Mouse (Mus musculus): ENCODE measurements around the gene Rab29.
"Not testable (repeated sequence)": the region's sequence is repeated elsewhere in the genome, so short reads cannot be mapped to it uniquely, and the experiment has no call there.

Gene Rab29

DNA sequence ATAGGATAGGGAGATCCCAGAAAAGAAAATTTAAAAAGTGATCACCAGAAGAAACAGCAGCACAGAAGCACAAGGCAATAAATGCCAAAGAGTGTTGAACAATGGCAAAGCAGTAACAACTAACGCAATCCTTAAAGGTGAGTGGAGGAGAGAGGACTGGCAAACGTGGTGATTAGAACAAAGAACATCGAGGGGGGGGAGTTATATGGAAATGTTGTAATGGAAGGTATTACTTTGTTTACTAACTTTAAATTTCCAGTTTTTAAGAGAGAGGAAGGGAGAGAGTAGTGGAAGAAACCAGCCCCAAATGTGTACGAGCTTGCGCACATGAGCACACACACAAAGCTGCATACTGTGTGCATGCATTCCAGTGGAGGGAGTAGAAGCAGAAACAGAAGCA is 1.4 kb upstream of the Rab29 start:
- no peak for DNase-seq (ENCODE audit: low spot score in 2 of 2)

DNA sequence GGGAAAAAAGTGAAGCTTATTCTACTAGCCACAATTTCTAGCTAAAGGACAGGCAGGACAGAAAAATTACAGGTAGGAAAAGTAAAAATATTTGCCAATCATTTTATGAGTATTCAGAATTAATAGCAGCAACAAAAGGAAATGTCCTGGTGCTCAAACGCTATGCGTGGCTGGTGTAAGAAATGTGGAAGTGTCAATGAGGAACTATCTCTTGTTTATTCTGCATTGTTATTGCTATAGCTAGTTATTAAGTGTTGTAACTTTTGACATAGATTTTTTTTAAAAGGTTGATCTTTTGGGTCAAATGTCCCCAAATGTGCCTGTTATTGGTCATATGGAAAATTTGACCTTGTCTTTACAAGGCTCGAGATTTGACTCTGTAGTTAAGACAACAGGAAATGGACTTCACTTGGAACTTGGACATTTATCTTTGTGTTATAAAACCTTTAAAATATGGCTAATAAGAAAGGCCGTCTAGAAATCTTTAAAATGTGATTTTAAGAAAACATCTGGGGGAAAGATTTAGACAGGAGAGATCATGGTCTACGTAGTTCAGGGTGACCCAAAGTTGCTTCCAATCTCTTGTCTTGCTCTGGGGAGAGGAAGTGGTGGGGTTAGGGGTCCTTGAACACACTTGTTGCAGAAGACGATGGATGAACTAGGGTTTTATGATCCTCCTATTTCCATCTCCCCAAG is 572 bp upstream of the Rab29 start:
- DNase-seq (ENCODE audit: low spot score in 2 of 2): no peak

DNA sequence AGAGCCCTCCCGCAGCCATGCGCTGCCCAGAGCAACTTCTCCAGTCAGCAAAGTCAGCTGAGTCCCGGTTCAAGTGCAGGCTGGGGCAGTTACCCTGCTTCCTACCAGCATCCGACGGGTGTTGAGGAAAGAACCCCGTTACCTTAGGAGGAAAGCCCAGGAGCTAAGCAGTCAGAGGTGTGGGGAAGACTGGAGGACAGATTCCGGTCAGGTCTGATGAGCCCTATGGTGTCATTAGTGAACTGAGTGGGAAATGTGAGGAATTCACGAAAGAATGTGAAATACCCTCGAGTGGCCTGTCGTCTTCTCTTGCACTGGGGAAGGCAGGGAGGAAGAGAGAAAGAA is 894 bp downstream of the Rab29 start:
- DNase-seq (ENCODE audit: low spot score in 2 of 2): no peak

DNA sequence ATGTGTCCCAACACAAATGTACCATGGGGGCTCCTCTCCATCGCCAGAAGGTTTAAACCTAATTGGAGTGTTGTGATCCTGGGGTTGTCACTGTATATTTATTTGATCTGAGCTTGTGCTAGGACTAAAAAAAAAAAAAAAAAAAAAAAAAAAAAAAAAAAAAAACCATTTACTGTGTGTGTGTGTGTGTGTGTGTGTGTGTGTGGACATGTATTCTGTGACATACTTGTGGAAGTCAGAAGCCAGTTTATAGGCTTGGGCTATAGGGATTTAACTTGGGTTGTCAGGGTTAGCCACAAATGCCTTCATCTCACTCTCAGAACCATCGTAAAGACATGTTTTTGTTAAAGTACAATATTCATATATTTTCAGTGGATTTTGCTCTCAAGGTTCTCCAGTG is 2.5 kb downstream of the Rab29 start:
- no peak for DNase-seq (ENCODE audit: low spot score in 2 of 2)

DNA sequence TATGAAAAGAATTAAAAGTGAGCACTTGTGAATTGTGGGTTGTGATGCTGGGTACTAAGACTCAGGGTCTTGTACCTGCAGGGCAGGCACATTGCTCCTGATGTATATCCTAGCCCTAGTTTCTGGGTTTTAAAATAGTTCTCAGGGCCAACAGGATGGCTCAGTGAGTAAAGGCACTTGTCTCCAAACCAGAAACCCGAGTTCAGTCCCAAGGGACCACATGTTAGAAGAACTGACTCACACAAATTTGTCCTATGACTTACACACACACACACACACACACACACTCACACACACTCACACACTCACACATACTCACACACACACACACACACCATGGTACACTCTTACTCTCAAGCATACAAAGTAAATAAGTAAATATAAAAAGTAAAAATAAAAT is 5.8 kb downstream of the Rab29 start:
- no peak for DNase-seq (ENCODE audit: low spot score in 2 of 2)

DNA sequence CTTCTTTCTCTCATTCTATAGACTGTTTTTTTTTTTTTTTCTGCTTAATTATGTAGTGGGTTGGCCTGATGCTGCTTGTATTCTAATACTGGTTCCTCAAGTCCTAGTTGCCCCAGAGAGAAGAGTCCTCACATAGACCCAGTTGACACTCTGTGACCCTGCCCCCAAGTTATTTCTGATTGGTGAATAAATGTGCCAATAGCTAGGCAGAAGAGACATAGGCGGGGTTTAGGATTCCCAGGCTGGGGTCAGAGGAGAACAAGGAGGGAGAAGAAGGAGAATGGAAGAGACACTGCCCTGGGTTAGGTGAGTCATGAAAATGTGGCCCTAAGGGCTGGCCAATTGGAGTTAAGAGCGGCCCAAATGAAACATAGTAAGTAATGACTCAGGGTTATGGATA is 12.8 kb downstream of the Rab29 start:
- no peak for DNase-seq (ENCODE audit: low spot score in 2 of 2)

DNA sequence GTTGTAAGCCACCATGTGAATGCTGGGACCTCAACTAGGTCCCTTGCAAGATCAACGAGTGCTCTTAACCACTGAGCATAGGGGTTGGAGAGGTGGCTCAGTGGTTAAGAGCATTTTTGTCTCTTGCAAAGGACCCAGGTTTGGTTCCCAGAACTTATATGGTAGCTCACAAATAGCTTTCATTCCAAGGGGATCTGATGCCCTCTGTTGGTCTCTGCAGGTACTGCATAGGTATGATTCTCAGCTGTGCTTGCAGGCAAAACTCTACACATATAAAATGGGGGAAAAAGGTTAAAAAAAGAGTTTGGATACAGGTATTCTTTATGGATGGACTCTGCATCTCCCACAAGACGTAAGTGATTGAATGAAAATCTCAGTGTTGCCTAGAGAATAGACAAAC is 15.8 kb downstream of the Rab29 start:
- no peak for DNase-seq (ENCODE audit: low spot score in 2 of 2)

DNA sequence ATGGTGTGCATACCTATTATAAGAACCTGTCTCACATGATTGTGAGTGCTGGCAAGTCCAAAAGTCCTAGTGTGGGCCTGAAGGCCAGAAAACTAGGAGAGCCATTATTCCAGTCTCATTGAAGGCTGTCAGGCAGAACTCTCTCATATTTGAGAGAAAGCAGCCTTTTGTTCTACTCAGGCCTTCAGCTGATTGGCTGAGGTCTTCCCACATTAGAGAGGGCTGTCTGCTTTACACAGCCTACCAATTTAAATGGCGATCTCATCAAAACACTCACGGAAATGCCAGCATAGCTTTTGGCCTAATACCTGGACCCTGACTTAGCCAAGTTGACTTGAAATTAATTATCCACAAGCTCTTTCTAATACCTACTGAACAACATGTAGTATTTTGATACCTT is 19.1 kb downstream of the Rab29 start:
- no peak for DNase-seq (ENCODE audit: low spot score in 2 of 2)

DNA sequence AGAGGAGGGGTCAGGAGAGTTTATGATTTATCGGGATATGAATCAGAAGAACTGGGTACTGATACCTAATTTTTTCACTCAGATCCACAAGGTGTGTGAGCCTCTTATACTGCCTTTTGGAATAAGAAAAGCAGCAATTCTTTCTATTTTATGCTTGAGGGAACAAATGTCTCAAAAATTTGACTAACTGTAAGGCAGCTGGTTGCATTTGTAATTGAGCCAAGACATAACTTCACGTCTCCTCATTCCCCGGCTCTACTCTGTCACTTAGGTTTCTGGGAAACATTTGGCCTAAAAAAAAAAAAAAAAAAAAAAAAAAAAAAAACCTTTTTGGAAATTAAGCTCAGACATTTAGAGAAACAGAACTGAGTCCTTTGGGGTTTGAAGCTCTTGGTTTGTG is 19.6 kb downstream of the Rab29 start:
- DNase-seq (ENCODE audit: low spot score in 2 of 2): no peak

DNA sequence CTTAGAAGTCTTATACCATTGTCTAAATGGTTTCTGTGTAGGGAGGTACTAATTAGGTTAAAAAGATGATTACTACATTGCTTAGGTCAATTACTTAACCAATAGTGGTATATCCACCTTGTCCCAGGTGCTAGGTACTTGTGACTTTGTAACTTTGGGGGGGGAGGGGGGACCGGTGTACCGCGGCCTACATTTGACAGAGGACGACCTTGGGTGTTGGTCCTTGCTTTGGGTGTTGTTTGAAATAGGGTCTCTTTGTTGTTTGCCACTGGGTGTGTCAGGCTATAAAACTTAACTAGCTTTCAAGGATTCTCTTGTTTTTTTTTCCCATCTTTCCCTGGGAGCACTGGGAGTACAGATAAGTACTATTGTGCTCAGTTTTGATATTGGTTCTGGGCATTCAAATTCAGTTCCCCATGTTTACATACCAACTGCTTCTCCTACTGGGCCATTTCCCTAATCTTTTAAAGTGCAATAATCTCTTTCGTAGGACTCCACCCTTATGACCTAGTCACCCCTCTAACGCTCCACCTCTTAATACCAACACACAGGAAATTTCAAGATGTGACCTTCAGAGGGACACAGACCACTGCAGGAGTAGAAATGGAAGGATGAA is 23.1 kb downstream of the Rab29 start:
- no peak for DNase-seq (ENCODE audit: low spot score in 2 of 2)

DNA sequence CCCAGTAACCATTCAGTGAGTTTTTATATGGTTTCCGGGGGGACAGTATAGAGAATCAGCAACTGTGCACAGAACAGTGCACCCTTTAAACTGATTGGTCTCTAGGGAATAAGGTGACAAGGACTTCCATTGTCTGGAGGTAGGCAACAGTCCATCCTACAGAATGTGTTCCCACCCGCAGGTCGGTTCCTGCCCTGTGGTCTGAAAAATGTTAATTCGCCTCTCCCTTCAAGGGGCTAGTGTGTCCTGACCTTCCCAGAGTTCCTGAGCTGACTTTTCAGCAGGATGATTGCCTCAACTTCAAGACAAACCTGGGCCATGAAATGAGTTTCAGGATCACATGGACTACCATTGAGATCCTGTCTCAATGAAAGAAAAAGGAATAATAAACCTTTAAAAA is 24.4 kb downstream of the Rab29 start:
- DNase-seq (ENCODE audit: low spot score in 2 of 2): no peak

DNA sequence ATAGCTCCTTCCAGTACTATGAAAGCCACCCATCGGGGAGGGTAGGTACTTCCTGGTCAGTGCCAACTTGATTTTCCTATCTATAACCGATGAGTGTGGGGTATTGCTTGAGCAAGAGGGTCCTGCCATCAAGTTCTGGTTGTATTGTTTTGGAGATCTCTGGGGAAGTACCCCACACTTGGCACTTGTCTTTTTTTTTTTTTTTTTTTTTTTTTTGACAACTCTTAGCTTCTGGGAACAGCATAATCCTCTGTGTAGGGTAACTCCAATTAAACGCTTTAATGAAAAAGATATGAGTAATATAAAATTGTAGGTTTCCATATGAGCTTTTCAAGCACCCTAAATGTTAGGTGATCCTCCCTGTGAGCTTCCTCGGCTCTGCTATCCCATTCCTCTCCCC is 35.7 kb downstream of the Rab29 start:
- no peak for DNase-seq (ENCODE audit: low spot score in 2 of 2)

DNA sequence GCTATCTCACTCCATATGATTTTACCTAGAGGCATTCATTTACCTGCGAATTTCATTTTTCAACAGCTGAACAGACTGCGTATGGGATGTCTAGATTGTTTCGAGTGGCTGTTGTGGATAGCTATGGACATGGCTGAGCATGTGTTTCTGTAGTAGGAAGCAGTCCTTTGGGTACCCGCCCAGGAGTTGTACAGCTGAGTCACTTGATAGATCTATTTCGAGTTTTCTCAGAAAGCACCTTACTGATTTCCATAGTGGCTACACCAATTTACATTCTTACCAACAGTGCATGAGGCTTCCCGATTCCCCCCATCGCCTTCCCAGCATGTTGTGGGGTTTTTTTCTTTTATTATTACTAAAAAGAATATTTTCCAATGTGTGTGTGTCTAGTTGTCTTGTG is 36.2 kb downstream of the Rab29 start:
- DNase-seq (ENCODE audit: low spot score in 2 of 2): no peak

DNA sequence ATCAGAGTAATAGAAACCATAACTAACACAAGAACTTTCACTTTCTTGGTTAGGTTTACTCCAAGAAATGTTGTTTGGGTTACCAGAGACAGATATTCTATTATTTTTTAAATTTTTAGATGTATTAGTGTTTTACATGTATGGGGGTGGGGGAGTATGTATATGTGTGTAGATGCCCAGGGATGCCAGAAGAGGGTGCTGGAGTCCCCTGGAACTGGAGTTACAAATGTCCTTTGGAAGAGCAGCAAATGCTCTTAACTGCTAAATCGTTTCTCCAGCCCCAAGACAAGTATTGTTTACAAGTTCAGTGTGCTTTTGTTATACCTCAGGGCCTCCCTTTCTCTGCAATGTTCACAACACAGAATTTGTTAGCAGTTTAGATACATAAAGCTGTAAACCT is 38.5 kb downstream of the Rab29 start:
- no peak for DNase-seq (ENCODE audit: low spot score in 2 of 2)

DNA sequence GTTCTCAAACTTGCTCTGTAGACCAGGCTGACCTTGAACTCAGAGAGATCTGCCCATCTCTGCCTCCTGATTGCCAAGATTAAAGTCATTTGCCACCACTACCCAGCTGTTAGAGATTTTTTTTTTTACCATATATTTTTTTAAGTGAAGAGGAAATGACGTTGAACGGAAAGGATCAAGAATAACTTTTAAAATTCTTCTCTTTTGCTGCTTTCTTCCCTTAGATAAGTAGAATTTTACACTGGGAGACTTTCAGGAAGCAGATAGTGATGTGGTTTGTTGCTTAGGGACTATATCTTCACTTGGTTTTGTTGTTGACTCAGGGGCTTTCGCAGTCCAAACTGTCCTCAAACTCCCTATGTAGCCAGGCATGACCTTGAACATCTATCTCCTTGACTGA is 41.4 kb downstream of the Rab29 start:
- DNase-seq (ENCODE audit: low spot score in 2 of 2): no peak

DNA sequence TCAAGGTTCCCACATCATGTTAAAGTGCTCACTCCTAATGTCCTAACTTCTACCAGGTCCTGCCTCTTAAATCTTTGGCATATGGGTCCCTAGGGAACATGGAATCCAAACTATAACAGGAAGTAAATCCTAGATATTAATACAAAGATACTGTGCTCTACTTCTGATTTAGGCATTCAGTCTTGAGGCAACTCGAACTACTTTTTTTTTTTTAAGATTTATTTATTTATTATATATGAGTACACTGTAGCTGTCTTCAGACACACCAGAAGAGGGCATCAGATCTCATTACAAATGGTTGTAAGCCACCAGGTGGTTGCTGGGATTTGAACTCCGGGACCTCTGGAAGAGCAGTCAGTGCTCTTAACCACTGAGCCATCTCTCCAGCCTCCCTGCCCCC is 42.2 kb downstream of the Rab29 start:
- DNase-seq (ENCODE audit: low spot score in 2 of 2): not testable (repeated sequence)

DNA sequence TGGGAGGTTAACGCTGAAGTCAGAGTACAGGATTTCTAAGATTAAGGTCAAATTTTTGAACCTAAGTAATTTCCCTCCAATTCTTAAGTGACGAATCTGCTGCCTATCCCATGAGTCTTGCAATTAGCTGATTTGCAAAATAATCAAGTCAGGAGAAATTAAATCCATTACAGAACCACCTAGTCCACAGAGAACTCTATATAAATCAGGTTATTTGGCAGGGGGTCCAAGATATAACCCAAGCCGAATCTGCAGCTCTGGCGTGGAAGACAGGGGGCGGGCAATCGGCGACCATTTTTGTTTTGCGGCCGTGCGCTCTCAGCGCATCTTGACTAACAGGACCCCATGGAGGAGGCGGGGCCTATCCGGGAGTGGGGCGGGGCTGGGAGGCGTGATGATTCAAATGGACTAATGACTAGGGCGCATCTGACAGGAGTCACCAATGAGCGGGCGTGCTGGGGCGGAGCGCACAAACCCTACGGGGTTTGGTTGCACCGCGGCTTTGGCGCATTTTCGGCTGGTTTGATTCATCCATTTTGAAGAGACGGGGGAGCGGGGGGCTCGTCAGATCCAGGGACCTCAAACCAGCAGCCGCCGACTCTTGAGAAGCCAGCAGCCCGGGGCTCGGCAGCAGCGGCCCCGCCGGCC is 43.1 kb downstream of the Rab29 start, which contains the start of gene Nucks1:
TSS of gene Nucks1 (plus strand) at position 534 of the 648 bp plus-strand sequence.
- peak; percentile 99 to 100 for DNase-seq (ENCODE audit: low spot score in 2 of 2)

DNA sequence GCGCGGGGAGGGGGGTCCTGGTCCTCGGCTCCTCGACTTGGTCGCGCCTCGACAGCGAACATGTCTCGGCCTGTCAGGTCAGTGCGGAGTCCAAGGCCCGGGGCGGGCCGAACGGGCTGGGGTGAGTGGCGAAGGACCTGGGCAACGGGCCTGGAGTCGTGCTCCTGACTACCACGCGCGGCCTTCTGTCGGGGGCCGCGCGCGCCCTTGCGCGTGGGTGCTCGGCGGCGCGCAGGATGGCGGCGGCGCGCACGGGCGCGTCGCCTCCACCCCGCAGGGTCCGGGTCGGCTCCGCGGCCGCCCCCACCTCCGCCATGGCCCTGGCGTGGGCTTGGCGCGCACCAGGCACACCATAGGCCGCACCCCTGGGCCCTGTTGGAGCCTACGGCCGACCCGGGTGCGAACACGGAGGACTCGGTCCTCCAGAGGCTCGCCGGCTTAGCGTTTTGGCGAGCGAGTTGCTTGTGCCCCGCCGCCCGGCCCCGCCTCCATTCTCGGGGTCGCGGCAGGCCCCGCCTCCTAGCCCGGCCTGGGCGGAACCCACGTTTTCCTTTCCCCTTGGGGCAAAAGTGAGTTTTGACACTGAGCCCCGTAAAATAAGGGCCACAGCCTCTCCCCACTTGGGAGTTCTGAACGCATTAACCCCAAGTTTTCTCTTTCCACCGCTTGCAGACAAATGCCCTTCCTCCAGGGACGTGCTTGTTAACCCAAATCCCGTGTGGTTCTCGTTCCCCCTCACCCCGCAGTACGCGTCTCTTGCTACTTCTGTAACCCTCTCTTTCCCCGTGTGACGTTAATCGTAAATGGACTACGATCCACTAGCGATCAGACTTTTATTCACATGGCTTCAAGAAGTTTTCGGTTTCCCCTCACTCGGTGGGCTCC is 43.9 kb downstream of the Rab29 start:
- DNase-seq (ENCODE audit: low spot score in 2 of 2): peak; percentile 37 to 41

DNA sequence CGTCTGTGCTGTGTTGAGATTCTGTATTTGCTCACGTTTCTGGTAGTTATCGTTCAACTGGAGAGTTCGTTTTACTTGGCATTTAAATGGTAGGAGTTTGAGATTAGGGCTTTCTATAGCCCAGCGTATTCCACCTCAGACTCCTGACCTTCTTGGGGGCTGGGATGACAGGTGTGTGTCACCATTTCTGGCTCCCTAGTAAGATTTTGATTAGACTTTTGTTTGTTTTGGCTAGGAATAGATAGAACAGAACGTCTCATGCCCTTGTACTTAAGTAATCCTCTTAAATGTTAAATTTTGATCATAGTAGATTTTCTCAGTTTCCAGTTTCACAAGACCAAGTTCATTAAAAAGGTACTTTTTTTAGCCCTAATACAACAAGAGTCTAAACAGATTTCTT is 50.6 kb downstream of the Rab29 start:
- DNase-seq (ENCODE audit: low spot score in 2 of 2): no peak

DNA sequence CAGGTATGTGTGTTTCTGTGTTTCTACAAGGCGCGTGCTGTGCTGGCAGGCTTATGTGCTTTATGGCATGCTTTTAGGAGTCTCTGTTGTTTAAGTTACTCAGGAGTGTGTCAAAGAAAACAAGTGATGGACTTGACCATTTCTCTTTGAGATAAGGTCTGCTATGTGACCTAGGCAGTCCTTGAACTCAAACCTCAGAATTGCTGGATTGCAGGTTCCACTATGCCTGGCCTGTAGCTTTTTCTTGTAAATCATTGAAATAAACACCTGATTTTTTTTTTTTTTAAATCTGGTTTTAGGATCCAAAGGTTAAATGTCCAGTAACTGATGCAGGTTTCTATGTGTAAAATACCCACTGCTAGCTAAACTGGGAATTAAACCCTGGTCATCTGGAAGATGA is 52.0 kb downstream of the Rab29 start:
- DNase-seq (ENCODE audit: low spot score in 2 of 2): no peak

DNA sequence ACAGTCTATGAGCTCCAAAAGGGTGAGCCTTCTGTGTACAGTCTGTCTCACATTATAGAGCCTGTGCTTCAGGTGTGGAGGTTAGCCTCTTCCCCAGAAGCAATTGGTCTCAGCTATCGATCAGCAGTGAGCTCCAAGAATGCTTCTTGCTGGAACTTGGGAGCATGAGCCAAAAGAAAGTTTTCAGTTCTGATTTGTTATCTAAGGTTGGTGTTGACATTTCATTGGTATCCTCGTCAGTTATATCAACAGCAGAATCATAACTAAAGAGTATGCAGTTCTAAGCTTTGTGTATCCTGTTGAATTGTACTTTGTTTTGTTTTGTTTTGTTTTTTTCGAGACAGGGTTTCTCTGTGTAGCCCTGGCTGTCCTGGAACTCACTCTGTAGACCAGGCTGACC is 55.1 kb downstream of the Rab29 start:
- no peak for DNase-seq (ENCODE audit: low spot score in 2 of 2)

All from right cerebral cortex, postnatal 36 days (tissue).